Mouse (Mus musculus) neural tube, embryonic 13.5 days (tissue): ENCODE results near the gene Hmgcl. TPM values are rescaled to one million over a fixed set of nuclear protein-coding genes. Genes with fewer than 3 reads are reported as not detected.
"Not testable (repeated sequence)": the region's sequence is repeated elsewhere in the genome, so short reads cannot be mapped to it uniquely, and the experiment has no call there.

ENCODE experiments used
- ATAC-seq: fragments of 200-750 bp; cut with Nextera tagmentation; 2 replicates; pipeline ENCODE4 v1.8.0; 2017; ENCODE audit warnings: low read depth, mild to moderate bottlenecking, moderate TSS enrichment, moderate library complexity
- H3K27ac ChIP-seq: fragments of 300-500 bp; sonication (generic); replicated peaks from 2 replicates; pipeline ENCODE4 v1.5.1; 2015; ENCODE audit warnings: moderate library complexity, mild to moderate bottlenecking, inconsistent platforms
- H3K27me3 ChIP-seq: fragments of 300-500 bp; sonication (generic); 2 replicates; pipeline ENCODE4 v1.6.1; 2015; ENCODE audit warnings: mild to moderate bottlenecking, inconsistent platforms
- H3K36me3 ChIP-seq: fragments of 300-500 bp; sonication (generic); 2 replicates; pipeline ENCODE4 v1.6.1; 2015; ENCODE audit warnings: mild to moderate bottlenecking, inconsistent platforms
- H3K4me1 ChIP-seq: fragments of 300-500 bp; sonication (generic); replicated peaks from 2 replicates; pipeline ENCODE4 v1.6.1; 2015; ENCODE audit warnings: inconsistent platforms
- H3K4me2 ChIP-seq: fragments of 300-500 bp; sonication (generic); 2 replicates; pipeline ENCODE4 v1.6.1; 2015; ENCODE audit warnings: inconsistent platforms, mild to moderate bottlenecking, moderate library complexity
- H3K4me3 ChIP-seq: fragments of 300-500 bp; sonication (generic); 2 replicates; pipeline ENCODE4 v1.5.1; 2015; ENCODE audit warnings: mild to moderate bottlenecking, inconsistent platforms
- H3K9ac ChIP-seq: fragments of 300-500 bp; sonication (generic); 2 replicates; pipeline ENCODE4 v1.6.1; 2015; ENCODE audit warnings: moderate library complexity, mild to moderate bottlenecking, inconsistent platforms
- H3K9me3 ChIP-seq: fragments of 300-500 bp; sonication (generic); 2 replicates; pipeline ENCODE4 v1.6.1; 2016; ENCODE audit warnings: inconsistent platforms
- WGBS: fragments of 180-500 bp; shearing (Covaris S2); methylation state at CpG from one replicate; pipeline ENCODE4 v1.1.7; 2015; 5-methylcytosine and 5-hydroxymethylcytosine counted together
- polyA plus RNA-seq: library from polyadenylated mRNA; unstranded; fragments of >200 nt; fragmentation: Nextera tagmentation; extraction: Ambion mirVana; gene quantifications from 2 replicates; pipeline ENCODE4 v1.2.1, GENCODE M21; 2015

Gene Hmgcl
- polyA plus RNA-seq, 1 experiment from 2014 or later, result 59.6 TPM

DNA sequence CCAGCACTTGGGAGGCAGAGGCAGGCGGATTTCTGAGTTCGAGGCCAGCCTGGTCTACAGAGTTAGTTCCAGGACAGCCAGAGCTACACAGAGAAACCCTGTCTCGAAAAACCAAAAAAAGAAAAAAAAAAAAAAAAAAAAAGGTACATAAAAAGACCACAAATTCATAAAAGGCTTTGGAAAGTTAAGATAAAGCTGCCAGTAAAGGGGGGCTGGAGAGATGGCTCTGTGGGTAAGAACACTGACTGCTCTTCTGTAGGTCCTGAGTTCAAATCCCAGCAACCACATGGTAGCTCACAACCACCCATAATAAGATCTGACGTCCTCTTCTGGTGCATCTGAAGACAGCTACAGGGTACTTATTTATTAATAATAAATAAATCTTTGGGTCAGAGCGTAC, 34.0 kb downstream of the Hmgcl start:
- not testable (repeated sequence) for H3K27me3 ChIP-seq, H3K27ac ChIP-seq, ATAC-seq, H3K4me1 ChIP-seq, H3K9me3 ChIP-seq, H3K9ac ChIP-seq, H3K4me2 ChIP-seq, H3K4me3 ChIP-seq
- 92% methylated on average over 5 of the region's 5 CpGs for whole genome bisulfite sequencing
- H3K36me3 ChIP-seq, result peaks cover 75% of the 10 kb centered on the region

DNA sequence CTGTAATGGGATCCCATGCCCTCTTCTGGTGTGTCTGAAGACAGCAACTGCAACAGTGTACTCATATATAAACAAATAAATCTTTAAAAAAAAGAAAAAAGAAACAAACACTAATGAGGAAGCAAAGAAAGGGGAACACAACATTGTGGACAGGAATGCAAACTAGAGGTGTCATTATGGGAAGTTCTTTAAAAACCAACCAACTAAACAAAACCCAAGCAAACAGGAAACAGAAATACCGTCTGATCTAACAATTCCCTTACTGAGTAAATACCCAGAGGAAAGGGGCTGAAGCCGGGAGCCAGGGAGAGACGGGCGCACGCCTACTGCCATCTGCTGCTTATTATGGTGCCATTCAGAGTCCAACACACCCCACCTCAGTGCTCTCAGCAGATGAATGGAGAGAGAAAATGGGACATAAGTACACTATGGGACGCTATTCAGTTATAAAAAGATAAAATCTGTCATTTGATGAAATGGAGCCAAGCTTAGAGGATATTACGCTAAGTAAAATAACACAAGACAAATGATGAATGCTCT, 35.3 kb downstream of the Hmgcl start:
- WGBS, result 79% methylated on average over 7 of the region's 7 CpGs
- H3K27me3 ChIP-seq, result no peaks in the 10 kb centered on the region
- no peak overlapping the region for H3K4me3 ChIP-seq
- no peak for ATAC-seq
- H3K9me3 ChIP-seq, result no peaks in the 10 kb centered on the region
- peaks cover 63% of the 10 kb centered on the region for H3K36me3 ChIP-seq
- H3K9ac ChIP-seq, result no peak overlapping the region
- H3K4me1 ChIP-seq, result peaks cover 22% of the 10 kb centered on the region
- no peak overlapping the region for H3K27ac ChIP-seq
- H3K4me2 ChIP-seq, result no peak overlapping the region

DNA sequence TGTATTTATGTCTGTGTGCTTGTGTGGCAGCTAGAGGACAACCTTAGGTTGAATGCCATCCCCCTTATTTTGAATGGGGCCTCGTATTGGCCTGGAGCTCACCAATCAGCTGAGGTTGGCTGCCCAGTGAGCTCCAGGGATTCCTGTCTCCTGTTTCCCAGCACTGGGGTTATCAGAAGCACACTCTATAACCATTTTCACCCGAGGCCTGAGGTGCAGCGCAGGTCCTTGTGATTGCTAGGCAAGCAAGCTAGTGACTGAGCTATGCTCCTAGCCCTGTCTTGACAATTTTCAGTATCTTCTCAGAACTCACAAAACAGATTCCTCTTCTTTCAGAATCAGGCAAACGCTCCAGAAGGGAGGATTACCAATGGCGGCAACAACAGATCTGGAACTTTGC, 38.3 kb downstream of the Hmgcl start:
- H3K9ac ChIP-seq, result no peak overlapping the region
- H3K27ac ChIP-seq, result no peak overlapping the region
- ATAC-seq, result no peak
- no peaks in the 10 kb centered on the region for H3K27me3 ChIP-seq
- WGBS, result 91% methylated on average over 5 of the region's 5 CpGs
- no peak overlapping the region for H3K4me2 ChIP-seq
- peaks cover 29% of the 10 kb centered on the region for H3K4me1 ChIP-seq
- no peak overlapping the region for H3K4me3 ChIP-seq
- H3K9me3 ChIP-seq, result no peaks in the 10 kb centered on the region
- peaks cover 39% of the 10 kb centered on the region for H3K36me3 ChIP-seq

DNA sequence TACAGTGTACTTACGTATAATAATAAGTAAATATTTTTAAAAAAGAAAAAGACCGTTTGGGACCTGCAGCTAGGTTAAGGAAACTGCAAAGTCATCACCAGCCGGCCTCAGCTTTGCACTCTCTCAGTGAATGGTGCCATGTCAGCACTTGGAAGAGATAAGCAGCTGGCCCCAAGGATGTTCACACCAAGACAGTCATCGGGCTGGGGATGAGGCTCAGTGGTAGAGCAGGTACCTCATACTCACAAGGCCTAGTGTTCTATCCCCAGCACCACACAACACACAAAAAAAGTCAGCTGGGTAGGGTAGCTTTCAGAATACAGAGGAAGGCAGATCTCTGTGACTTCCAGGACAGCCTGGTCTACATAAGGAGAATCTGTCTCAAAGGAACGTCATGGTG, 38.9 kb downstream of the Hmgcl start:
- no peak overlapping the region for H3K4me3 ChIP-seq
- no peak overlapping the region for H3K9ac ChIP-seq
- H3K4me1 ChIP-seq, result peaks cover 29% of the 10 kb centered on the region
- WGBS, result 93% methylated on average over 5 of the region's 5 CpGs
- peaks cover 39% of the 10 kb centered on the region for H3K36me3 ChIP-seq
- no peaks in the 10 kb centered on the region for H3K9me3 ChIP-seq
- H3K27ac ChIP-seq, result no peak overlapping the region
- H3K4me2 ChIP-seq, result peak overlapping the region; percentile 96; the same call in 1 of the 2 replicates
- ATAC-seq, result no peak
- H3K27me3 ChIP-seq, result no peaks in the 10 kb centered on the region

DNA sequence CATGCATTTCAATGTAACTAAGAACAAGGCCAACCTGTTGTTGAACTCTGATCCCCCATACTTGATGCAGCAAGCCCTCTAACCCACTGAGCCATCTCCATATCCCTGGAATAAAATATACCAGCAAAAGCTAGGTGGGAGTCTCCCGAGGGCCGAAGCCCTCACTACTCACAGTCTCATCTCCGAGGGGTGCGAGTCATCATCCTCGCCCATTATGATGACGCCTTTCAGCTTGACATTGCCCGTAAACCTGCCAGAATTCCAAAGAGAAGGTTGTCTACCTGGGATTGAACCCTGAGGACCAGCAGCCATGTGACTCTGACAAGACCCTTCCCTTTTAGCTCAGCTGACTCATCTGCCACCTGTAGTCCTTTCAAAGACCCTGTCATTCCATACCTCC, 39.5 kb downstream of the Hmgcl start:
- Histone ChIP-seq H3K36me3 (peaks cover 37% of the 10 kb centered on the region), H3K4me2 (peak overlapping the region; percentile 96), H3K9me3 (no peaks in the 10 kb centered on the region), H3K27me3 (no peaks in the 10 kb centered on the region), H3K9ac (peak overlapping the region; percentile 98), H3K4me3 (peak overlapping the region; percentile 93), H3K4me1 (peaks cover 29% of the 10 kb centered on the region), H3K27ac (no peak overlapping the region)
- 93% methylated on average over 7 of the region's 7 CpGs for WGBS
- no peak for ATAC-seq

DNA sequence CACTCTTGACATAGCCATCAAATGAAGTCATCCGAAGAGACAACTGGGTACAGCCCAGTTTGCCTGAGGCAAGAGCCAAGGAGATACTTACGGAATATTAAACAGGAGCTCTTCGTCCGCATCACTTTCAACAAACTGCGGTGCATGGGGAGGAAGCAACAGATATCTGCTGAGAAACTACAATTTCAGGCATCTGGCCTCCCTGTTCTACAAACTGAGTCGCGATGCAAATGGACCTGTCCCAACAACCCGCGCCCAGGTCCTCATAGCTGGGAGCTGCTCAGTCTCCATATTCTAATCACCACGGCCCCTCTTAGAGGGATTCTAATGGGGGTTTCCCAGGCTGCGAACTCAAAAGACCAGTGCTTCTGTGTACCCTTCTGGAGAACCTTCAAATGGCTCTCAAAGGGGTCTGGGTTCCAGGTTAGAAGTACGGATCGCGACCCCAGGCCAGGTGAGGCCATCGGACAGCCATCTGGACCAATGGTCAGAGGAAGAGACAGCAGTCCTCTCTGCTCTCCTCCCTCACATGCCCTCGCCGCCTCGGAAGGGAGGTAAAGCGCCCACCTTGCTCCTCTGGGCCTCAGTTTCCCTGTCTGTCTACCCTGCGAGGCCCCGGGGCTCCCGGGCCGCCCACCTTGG, 40.2 kb downstream of the Hmgcl start:
- no peaks in the 10 kb centered on the region for H3K27me3 ChIP-seq
- H3K36me3 ChIP-seq, result peaks cover 34% of the 10 kb centered on the region
- peak overlapping the region; percentile 93 for H3K4me3 ChIP-seq
- H3K27ac ChIP-seq, result peak overlapping the region; percentile 90
- peaks cover 29% of the 10 kb centered on the region for H3K4me1 ChIP-seq
- H3K9ac ChIP-seq, result peak overlapping the region; percentile 98
- H3K9me3 ChIP-seq, result no peaks in the 10 kb centered on the region
- H3K4me2 ChIP-seq, result peak overlapping the region; percentile 96
- 6% methylated on average over 23 of the region's 23 CpGs for WGBS
- ATAC-seq, result peak; percentile 7; the same call in 1 of the 2 replicates

DNA sequence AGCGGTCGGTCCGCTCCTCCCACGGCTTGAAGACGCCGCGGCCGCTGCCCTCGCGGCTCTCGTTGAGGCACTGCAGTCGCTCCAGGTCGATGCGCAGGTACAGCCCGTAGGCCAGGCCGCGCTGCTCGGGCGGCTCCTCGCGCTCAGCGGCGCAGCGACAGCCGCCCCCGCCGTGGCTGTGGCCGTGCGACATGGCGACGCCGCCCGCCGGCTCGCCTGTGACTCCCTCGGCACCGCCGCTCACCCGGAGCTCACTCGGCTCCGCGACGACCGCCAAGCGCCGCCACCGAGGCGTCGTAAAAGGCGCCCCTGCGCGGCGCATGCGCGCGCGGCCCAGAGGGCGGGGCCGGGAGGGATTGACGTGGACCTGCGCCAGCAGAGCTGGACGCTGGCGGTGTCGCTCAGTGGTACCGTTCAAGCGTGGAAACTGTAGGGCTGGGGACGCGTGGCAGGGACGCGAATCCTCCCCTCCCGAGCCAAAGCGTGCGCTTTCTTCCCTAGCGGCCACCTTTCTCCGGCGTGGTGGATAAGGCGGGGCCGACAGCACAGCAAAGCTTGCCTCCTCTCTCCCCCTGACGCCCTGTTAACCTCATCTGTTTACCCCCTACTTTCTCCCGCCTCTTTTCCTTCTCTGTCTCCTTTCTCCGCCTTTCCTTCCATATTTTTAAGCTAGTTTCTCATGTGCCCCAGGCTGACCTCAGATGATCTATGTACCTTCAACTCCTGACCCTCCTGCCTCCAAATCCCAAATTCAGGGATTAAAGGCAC, 40.9 kb downstream of the Hmgcl start, which contains the start of gene Pithd1:
Gene Pithd1 (minus strand): TSS at position 322 of the 768 bp plus-strand sequence.
- under 1% methylated on average over 61 of the region's 81 CpGs for WGBS
- Histone ChIP-seq H3K27me3 (no peaks in the 10 kb centered on the region), H3K27ac (peak within 1 kb of the TSS; percentile 90), H3K4me1 (peaks cover 29% of the 10 kb centered on the region), H3K9ac (peak within 1 kb of the TSS; percentile 98), H3K4me3 (peak within 1 kb of the TSS; percentile 93), H3K9me3 (no peaks in the 10 kb centered on the region), H3K36me3 (peaks cover 31% of the 10 kb centered on the region), H3K4me2 (peak within 1 kb of the TSS; percentile 96)
- peak; percentile 96 for ATAC-seq

DNA sequence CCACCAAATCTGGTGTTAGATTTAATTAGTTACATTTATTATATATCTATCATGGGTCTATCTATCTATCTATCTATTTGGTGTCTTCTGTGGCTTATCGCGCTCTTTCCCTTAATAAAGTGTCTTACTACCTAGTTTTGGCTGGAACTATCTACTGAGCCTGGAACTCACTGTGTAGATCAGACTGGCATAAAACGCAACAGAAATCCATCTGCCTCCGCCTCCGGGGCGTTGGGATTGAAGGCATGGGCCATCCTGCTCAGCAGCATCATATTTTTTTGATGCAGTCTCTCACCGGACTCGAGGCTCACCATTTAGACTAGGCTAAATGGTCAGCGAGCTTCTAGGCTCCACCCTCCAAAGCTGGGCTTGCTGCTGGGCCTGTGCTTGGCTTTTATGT, 41.5 kb downstream of the Hmgcl start:
- Histone ChIP-seq H3K36me3 (peaks cover 25% of the 10 kb centered on the region), H3K9ac (peak overlapping the region; percentile 98)
- 66% methylated on average over 9 of the region's 9 CpGs for WGBS

DNA sequence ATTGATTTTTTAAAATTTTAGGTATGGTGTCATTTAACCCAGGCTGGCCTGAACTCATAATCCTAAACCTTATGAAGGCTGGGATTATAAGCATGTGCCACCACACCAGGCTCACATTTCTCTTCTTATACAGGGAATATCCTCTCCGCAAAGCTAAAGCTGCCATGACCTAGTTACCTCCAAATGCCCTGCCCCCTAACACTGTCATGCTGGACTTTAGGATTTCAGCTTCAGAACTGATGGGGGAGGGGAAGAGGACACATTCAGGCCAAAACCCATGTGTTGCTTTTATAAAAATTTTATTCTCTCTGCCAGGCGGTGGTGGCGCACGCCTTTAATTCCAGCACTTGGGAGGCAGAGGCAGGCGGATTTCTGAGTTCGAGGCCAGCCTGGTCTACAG, 47.7 kb downstream of the Hmgcl start:
- H3K4me3 ChIP-seq, result no peak overlapping the region
- H3K4me2 ChIP-seq, result no peak overlapping the region
- no peak overlapping the region for H3K27ac ChIP-seq
- 0 out of 2 replicates have a peak, but pooled peaks cover 10% of the 10 kb centered on the region for H3K9me3 ChIP-seq
- 97% methylated on average over 6 of the region's 6 CpGs for WGBS
- no peaks in the 10 kb centered on the region for H3K36me3 ChIP-seq
- ATAC-seq, result no peak
- no peaks in the 10 kb centered on the region for H3K4me1 ChIP-seq
- no peaks in the 10 kb centered on the region for H3K27me3 ChIP-seq
- H3K9ac ChIP-seq, result no peak overlapping the region

More for the DNA sequence above, 41.5 kb downstream of the Hmgcl start:
- H3K27ac ChIP-seq, result peak overlapping the region; percentile 90
- peaks cover 29% of the 10 kb centered on the region for H3K4me1 ChIP-seq
- peak overlapping the region; percentile 96 for H3K4me2 ChIP-seq
- H3K4me3 ChIP-seq, result peak overlapping the region; percentile 93
- no peaks in the 10 kb centered on the region for H3K27me3 ChIP-seq
- 0 out of 2 replicates have a peak, but pooled peaks have one; percentile 20 for ATAC-seq
- H3K9me3 ChIP-seq, result no peaks in the 10 kb centered on the region

DNA sequence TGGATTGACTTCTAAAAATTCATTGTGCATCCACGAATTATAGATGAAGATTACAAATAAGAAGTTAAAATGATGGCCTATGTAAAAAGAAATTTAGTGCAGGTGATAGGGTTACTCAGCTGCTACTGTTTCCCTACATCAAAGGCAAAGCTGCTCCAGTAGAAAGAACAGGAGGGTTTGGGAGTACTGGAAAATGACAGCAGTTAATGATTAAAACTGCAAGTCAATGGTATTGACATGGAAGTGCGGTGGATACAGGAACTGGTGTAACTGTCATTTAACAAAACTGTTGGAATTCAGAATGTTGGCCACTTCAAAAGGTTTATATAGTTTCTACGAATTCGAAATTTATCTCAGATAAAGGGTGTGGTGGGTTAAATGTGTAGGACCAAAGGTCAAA, 48.9 kb downstream of the Hmgcl start:
- Histone ChIP-seq H3K4me1 (no peaks in the 10 kb centered on the region), H3K27ac (no peak overlapping the region), H3K36me3 (no peaks in the 10 kb centered on the region), H3K4me3 (no peak overlapping the region), H3K9me3 (0 out of 2 replicates have a peak, but pooled peaks cover 10% of the 10 kb centered on the region), H3K27me3 (no peaks in the 10 kb centered on the region), H3K4me2 (no peak overlapping the region), H3K9ac (no peak overlapping the region)
- ATAC-seq, result no peak
- WGBS, result 87% methylated on average over 4 of the region's 4 CpGs

DNA sequence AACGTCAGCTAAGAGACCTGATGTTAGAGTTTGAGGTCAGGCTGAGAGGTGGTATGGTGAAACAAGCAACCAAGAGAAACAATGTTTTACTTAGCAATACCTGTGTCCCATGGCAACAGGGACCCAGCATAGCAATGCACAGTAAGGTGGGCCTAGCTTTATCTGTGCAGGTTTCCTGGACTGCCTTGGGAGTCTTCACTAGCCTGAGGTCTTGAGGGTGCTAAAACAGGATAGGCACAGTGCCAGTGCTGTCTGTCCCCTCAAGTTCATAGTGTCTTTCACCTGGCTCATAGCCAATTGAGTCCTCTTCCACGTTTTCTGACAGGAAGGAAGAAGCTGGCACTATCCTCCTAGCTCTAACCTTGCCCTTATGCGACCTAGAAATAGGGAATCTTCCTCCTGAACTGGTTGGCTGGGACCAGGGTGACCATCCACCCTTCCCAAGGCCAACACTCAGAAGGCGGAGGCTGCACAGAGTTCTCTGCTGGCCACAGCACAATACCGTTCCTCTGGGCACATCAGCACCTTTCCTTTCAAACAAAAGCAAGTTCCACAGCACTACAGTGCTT, 57.9 kb downstream of the Hmgcl start:
- no peaks in the 10 kb centered on the region for H3K27me3 ChIP-seq
- no peak overlapping the region for H3K27ac ChIP-seq
- H3K9me3 ChIP-seq, result no peaks in the 10 kb centered on the region
- no peak overlapping the region for H3K4me2 ChIP-seq
- H3K4me3 ChIP-seq, result no peak overlapping the region
- peaks cover 79% of the 10 kb centered on the region for H3K36me3 ChIP-seq
- H3K9ac ChIP-seq, result no peak overlapping the region
- WGBS, result 88% methylated on average over 5 of the region's 5 CpGs
- ATAC-seq, result no peak
- H3K4me1 ChIP-seq, result no peaks in the 10 kb centered on the region

DNA sequence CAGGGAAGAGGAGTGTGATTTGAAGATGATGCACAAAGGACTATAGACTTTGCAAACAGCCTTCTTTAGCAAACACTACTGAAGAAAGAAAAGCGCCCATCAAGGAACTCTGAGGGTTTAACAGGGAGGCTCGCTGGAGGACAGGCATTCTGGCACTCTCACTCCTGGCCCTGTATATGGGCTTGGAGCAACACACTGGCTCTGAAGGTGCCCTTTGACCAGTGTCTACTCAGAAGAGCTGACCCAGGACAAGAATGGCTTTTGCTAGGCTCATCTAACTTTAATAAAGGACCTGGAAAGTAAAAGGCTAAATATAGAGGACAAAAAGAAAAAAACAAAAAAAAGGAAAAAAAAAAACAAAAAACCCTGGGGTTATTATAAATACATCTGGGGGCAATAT, 58.7 kb downstream of the Hmgcl start:
- H3K4me3 ChIP-seq, result no peak overlapping the region
- no peak overlapping the region for H3K9ac ChIP-seq
- H3K9me3 ChIP-seq, result no peaks in the 10 kb centered on the region
- 87% methylated on average over 2 of the region's 2 CpGs for WGBS
- H3K36me3 ChIP-seq, result peaks cover 86% of the 10 kb centered on the region
- H3K4me1 ChIP-seq, result no peaks in the 10 kb centered on the region
- ATAC-seq, result no peak
- no peak overlapping the region for H3K4me2 ChIP-seq
- H3K27me3 ChIP-seq, result no peaks in the 10 kb centered on the region
- no peak overlapping the region for H3K27ac ChIP-seq
